Mouse (Mus musculus) hindbrain, embryonic 11.5 days (tissue): ENCODE measurements around the gene Arhgef28. TPM values are rescaled to one million over a fixed set of nuclear protein-coding genes. Genes with fewer than 3 reads are reported as not detected.

Experiments used
- ATAC-seq: fragments of 200-750 bp; cut with Nextera tagmentation; 2 replicates; pipeline ENCODE4 v1.8.0; 2017; ENCODE audit warnings: mild to moderate bottlenecking, moderate TSS enrichment, moderate library complexity; ENCODE audit not compliant: low FRiP score
- DNase-seq: peaks from one replicate; pipeline ENCODE4 v3.0.0-alpha.2; 2015; ENCODE audit warnings: low spot score
- H3K27ac ChIP-seq: fragments of 300-500 bp; sonication (generic); 2 replicates; pipeline ENCODE4 v1.5.1; 2014; ENCODE audit warnings: mild to moderate bottlenecking, low read depth, low read length
- H3K27me3 ChIP-seq: fragments of 300-500 bp; sonication (generic); 2 replicates; pipeline ENCODE4 v1.6.1; 2014; ENCODE audit warnings: mild to moderate bottlenecking, low read length, moderate library complexity, mixed read lengths; ENCODE audit not compliant: control insufficient read depth, insufficient read depth
- H3K36me3 ChIP-seq: fragments of 300-500 bp; sonication (generic); 2 replicates; pipeline ENCODE4 v1.6.1; 2014; ENCODE audit warnings: mild to moderate bottlenecking, low read length, moderate library complexity, mixed read lengths; ENCODE audit not compliant: control insufficient read depth, insufficient read depth
- H3K4me1 ChIP-seq: fragments of 300-500 bp; sonication (generic); replicated peaks from 2 replicates; pipeline ENCODE4 v1.6.1; 2014; ENCODE audit warnings: low read length, mixed read lengths; ENCODE audit not compliant: control insufficient read depth, insufficient read depth
- H3K4me2 ChIP-seq: fragments of 300-500 bp; sonication (generic); replicated peaks from 2 replicates; pipeline ENCODE4 v1.6.1; 2014; ENCODE audit warnings: mild to moderate bottlenecking, low read depth, low read length
- H3K4me3 ChIP-seq: fragments of 300-500 bp; sonication (generic); 2 replicates; pipeline ENCODE4 v1.5.1; 2014; ENCODE audit warnings: low read depth, low read length
- H3K9ac ChIP-seq: fragments of 300-500 bp; sonication (generic); 2 replicates; pipeline ENCODE4 v1.6.1; 2014; ENCODE audit warnings: low read depth, low read length
- H3K9me3 ChIP-seq: fragments of 300-500 bp; sonication (generic); 2 replicates; pipeline ENCODE4 v1.6.1; 2016; ENCODE audit warnings: low read length; ENCODE audit not compliant: control insufficient read depth
- WGBS: fragments of 180-500 bp; shearing (Covaris S2); extraction: QIAGEN DNeasy Blood & Tissue Kit; methylation state at CpG from one replicate; pipeline ENCODE4 v1.1.7; 2014; 5-methylcytosine and 5-hydroxymethylcytosine counted together
- polyA plus RNA-seq: library from polyadenylated mRNA; unstranded; fragments of >200 nt; fragmentation: Nextera tagmentation; extraction: Ambion mirVana; gene quantifications from 2 replicates; pipeline ENCODE4 v1.2.1, GENCODE M21; 2014

Arhgef28 gene
- polyA plus RNA-seq, 1 experiment from 2014 or later, result 11.8 TPM

GRCm38 (mm10) chr13:98173008-98173407 lies 33.2 kb downstream of the Arhgef28 start:
- Histone ChIP-seq H3K4me3 (no peak overlapping the region), H3K4me1 (peaks cover 4% of the 10 kb centered on the region; the same call in 1 of the 2 replicates), H3K4me2 (no peak overlapping the region), H3K36me3 (no peaks in the 10 kb centered on the region), H3K27me3 (no peaks in the 10 kb centered on the region), H3K27ac (no peak overlapping the region), H3K9ac (no peak overlapping the region), H3K9me3 (no peaks in the 10 kb centered on the region)
- DNase-seq, result no peak
- ATAC-seq, result no peak
- WGBS, result 75% methylated on average over 6 of the region's 6 CpGs

GRCm38 (mm10) chr13:98172365-98172764 lies 33.9 kb downstream of the Arhgef28 start:
- H3K36me3 ChIP-seq, result no peaks in the 10 kb centered on the region
- H3K27me3 ChIP-seq, result no peaks in the 10 kb centered on the region
- no peak overlapping the region for H3K4me3 ChIP-seq
- peaks cover 4% of the 10 kb centered on the region; the same call in 1 of the 2 replicates for H3K4me1 ChIP-seq
- no peaks in the 10 kb centered on the region for H3K9me3 ChIP-seq
- no peak overlapping the region for H3K4me2 ChIP-seq
- ATAC-seq, result no peak
- no peak for DNase-seq
- no peak overlapping the region for H3K27ac ChIP-seq
- no peak overlapping the region for H3K9ac ChIP-seq
- 77% methylated on average over 11 of the region's 11 CpGs for WGBS

GRCm38 (mm10) chr13:98171706-98172105 lies 34.5 kb downstream of the Arhgef28 start:
- no peak for DNase-seq
- Histone ChIP-seq H3K9ac (no peak overlapping the region), H3K36me3 (no peaks in the 10 kb centered on the region), H3K4me3 (no peak overlapping the region), H3K9me3 (no peaks in the 10 kb centered on the region), H3K27me3 (no peaks in the 10 kb centered on the region), H3K4me2 (no peak overlapping the region), H3K4me1 (peaks cover 4% of the 10 kb centered on the region; the same call in 1 of the 2 replicates), H3K27ac (no peak overlapping the region)
- 94% methylated on average over 4 of the region's 4 CpGs for WGBS
- no peak for ATAC-seq

DNA sequence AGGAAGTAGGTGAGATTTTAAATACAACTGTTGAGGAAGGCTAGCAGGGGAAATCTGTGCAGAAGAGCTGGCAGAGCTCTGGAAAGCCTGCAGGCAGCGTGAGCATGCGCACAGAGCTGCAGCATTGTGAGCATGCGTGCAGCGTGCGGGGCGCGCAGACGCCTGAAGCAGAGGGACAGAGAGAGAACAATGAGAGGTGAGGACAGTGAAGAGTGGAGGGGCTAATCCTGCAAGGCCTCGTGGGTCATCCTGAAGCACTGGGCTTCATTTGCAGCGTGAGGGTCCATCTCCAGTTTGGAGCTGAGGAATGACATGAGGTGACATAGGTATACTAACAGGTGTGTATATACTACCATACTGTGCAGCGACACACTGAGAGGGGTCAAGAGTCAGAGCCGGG lies 35.0 kb downstream of the Arhgef28 start:
- H3K27ac ChIP-seq, result no peak overlapping the region
- 93% methylated on average over 12 of the region's 12 CpGs for WGBS

DNA sequence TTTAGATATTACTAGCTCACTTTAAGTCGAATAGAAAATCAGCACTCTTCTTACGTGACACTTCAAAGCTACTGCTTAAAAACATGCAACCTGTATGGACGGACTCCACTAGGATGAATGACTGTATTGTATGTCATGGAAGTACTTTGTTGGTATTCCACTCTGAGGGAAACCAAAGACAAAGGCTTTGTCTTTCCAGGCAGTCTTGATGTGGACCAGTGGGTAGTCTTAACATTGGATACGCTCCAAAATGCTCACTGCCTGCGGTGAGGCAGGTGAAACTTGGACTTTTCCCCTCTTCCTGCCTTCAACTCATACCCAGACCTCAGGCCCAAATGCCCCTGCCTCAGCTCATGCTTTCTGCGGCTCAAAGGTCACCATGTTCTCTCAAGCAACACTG lies 41.4 kb downstream of the Arhgef28 start:
- H3K27me3 ChIP-seq, result no peaks in the 10 kb centered on the region
- 78% methylated on average over 6 of the region's 6 CpGs for WGBS
- no peak for ATAC-seq

More for the DNA sequence above, 35.0 kb downstream of the Arhgef28 start:
- Histone ChIP-seq H3K4me3 (no peak overlapping the region), H3K9ac (no peak overlapping the region), H3K4me2 (no peak overlapping the region), H3K9me3 (no peaks in the 10 kb centered on the region), H3K36me3 (no peaks in the 10 kb centered on the region), H3K27me3 (no peaks in the 10 kb centered on the region), H3K4me1 (peaks cover 4% of the 10 kb centered on the region; the same call in 1 of the 2 replicates)
- ATAC-seq (no peak), DNase-seq (no peak)

DNA sequence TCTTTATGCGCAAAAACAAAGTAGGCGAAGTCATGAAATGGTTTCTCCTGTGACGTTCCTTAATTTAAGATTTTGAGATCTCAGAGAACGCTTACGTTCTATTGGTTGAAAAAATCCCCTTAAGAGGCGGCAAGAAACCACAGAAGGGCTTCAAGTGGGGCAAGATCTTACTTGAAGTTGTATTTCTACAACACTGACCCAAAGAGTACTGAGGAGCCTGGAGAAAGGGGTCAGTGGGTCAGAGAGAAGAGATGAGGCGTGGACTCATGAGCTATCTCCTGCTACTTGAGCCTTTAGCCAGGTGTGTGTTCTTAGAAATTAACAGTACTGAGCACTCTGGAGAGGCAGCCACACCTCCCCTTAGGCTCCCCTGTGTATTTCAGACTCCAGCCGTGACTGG lies 44.7 kb downstream of the Arhgef28 start:
- DNase-seq (no peak), ATAC-seq (no peak)
- H3K27me3 ChIP-seq, result no peaks in the 10 kb centered on the region
- no peak overlapping the region for H3K4me3 ChIP-seq
- H3K4me2 ChIP-seq, result no peak overlapping the region
- H3K9me3 ChIP-seq, result no peaks in the 10 kb centered on the region
- no peak overlapping the region for H3K27ac ChIP-seq
- no peaks in the 10 kb centered on the region for H3K36me3 ChIP-seq
- H3K4me1 ChIP-seq, result no peaks in the 10 kb centered on the region
- no peak overlapping the region for H3K9ac ChIP-seq
- 94% methylated on average over 8 of the region's 8 CpGs for WGBS

More for the DNA sequence above, 41.4 kb downstream of the Arhgef28 start:
- Histone ChIP-seq H3K36me3 (no peaks in the 10 kb centered on the region), H3K9me3 (no peaks in the 10 kb centered on the region), H3K9ac (no peak overlapping the region), H3K4me1 (no peaks in the 10 kb centered on the region), H3K4me3 (no peak overlapping the region), H3K27ac (no peak overlapping the region), H3K4me2 (no peak overlapping the region)
- DNase-seq, result no peak

GRCm38 (mm10) chr13:98156656-98157055 lies 49.6 kb downstream of the Arhgef28 start:
- 71% methylated on average over 7 of the region's 7 CpGs for WGBS
- ATAC-seq, result no peak

GRCm38 (mm10) chr13:98152759-98153158 lies 53.5 kb downstream of the Arhgef28 start:
- no peaks in the 10 kb centered on the region for H3K27me3 ChIP-seq
- 91% methylated on average over 8 of the region's 8 CpGs for WGBS
- H3K4me1 ChIP-seq, result no peaks in the 10 kb centered on the region
- H3K36me3 ChIP-seq, result no peaks in the 10 kb centered on the region
- H3K27ac ChIP-seq, result no peak overlapping the region
- no peak overlapping the region for H3K4me2 ChIP-seq
- no peak overlapping the region for H3K9ac ChIP-seq
- H3K9me3 ChIP-seq, result no peaks in the 10 kb centered on the region
- DNase-seq (no peak), ATAC-seq (no peak)
- H3K4me3 ChIP-seq, result no peak overlapping the region

More at GRCm38 (mm10) chr13:98156656-98157055, 49.6 kb downstream of the Arhgef28 start:
- no peak for DNase-seq
- no peaks in the 10 kb centered on the region for H3K4me1 ChIP-seq
- no peak overlapping the region for H3K4me3 ChIP-seq
- no peaks in the 10 kb centered on the region for H3K36me3 ChIP-seq
- no peaks in the 10 kb centered on the region for H3K9me3 ChIP-seq
- no peak overlapping the region for H3K4me2 ChIP-seq
- H3K27ac ChIP-seq, result no peak overlapping the region
- H3K27me3 ChIP-seq, result no peaks in the 10 kb centered on the region
- H3K9ac ChIP-seq, result no peak overlapping the region

DNA sequence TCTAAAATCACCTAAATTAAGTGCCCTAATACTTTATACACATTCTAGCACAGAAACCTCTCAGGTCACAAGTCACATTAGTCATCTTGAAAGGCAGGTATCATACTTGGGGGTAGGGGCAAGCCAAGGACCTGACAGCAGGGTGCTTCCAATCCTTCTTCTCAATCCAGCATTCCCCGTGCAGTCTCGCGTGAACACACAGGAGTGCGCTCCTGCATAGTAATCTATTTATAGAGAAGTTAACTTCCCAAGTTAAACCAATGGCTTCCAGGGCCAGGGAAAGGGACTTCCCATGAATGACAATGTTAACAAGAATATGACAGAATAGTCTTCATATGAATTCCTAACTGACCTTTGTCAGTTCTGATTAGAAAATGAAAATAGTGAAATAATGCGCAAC lies 58.7 kb downstream of the Arhgef28 start:
- H3K9me3 ChIP-seq, result no peaks in the 10 kb centered on the region
- H3K4me2 ChIP-seq, result no peak overlapping the region
- H3K36me3 ChIP-seq, result no peaks in the 10 kb centered on the region
- H3K27ac ChIP-seq, result no peak overlapping the region
- 43% methylated on average over 5 of the region's 5 CpGs for WGBS
- ATAC-seq (no peak), DNase-seq (no peak)
- H3K27me3 ChIP-seq, result no peaks in the 10 kb centered on the region
- no peak overlapping the region for H3K9ac ChIP-seq
- no peaks in the 10 kb centered on the region for H3K4me1 ChIP-seq
- no peak overlapping the region for H3K4me3 ChIP-seq
